Mouse (Mus musculus): ENCODE data around the gene Crygb.
A peak's percentile ranks its signal among the peaks of the same experiment; 100 is the strongest.

DNA sequence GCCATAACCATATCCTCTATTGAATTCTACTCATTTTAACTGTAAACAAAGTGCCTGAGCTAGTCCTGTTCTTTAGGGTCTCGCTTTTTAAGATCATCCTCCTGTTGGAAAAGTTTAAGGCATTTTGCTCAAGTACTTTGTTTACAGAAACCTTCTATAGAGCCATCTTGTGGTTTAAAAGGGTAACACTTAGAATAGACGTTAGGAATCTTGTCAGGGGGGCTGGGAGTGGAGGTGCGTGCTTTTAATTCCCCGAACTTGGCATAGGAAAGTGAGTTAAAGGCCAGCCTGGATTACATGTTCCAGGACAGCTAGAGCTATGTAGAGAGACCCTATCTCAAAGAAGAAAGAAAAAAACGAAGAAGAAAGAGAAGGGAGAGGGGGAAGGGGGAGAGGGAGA, 6.5 kb downstream of the Crygb start:
- TF ChIP-seq EP300 (IDR thresholded peaks at IDR 0.05; ENCODE audit: low read depth) = no peak
- TF ChIP-seq CTCF (IDR thresholded peaks at IDR 0.05; ENCODE audit: low read depth) = peak; percentile 16; the same call in 1 of the 2 replicates
